Mouse (Mus musculus): ENCODE data around the gene Ntrk3. TPM values are rescaled to one million over a fixed set of nuclear protein-coding genes. Genes with fewer than 3 reads are reported as not detected.

Ntrk3 gene
- polyA plus RNA-seq, 1 experiment, result 75.7 TPM

GRCm38 (mm10) chr7:78765215-78765631, 27.4 kb upstream of the Ntrk3 start:
- Histone ChIP-seq H3K4me1 (ENCODE audit: control insufficient read depth, insufficient read depth, low read length) (no peaks in the 10 kb centered on the region), H3K27ac (ENCODE audit: insufficient read depth, low read length) (no peak overlapping the region), H3K4me3 (ENCODE audit: insufficient read depth, low read length) (no peak overlapping the region)
- TF ChIP-seq CTCF (IDR thresholded peaks at IDR 0.05; ENCODE audit: extremely low read depth, insufficient read depth, low read length), result no peak

GRCm38 (mm10) chr7:78763801-78764200, 26.0 kb upstream of the Ntrk3 start:
- TF ChIP-seq CTCF (IDR thresholded peaks at IDR 0.05; ENCODE audit: extremely low read depth, insufficient read depth, low read length) (no peak), POLR2A (IDR thresholded peaks at IDR 0.05; ENCODE audit: extremely low read depth, insufficient read depth, low read length) (no peak)

GRCm38 (mm10) chr7:78754458-78755000, 16.7 kb upstream of the Ntrk3 start:
- Histone ChIP-seq H3K27ac (ENCODE audit: insufficient read depth, low read length) (no peak overlapping the region), H3K4me3 (ENCODE audit: insufficient read depth, low read length) (no peak overlapping the region), H3K4me1 (ENCODE audit: control insufficient read depth, insufficient read depth, low read length) (no peaks in the 10 kb centered on the region)
- TF ChIP-seq CTCF (IDR thresholded peaks at IDR 0.05; ENCODE audit: extremely low read depth, insufficient read depth, low read length) (no peak), POLR2A (IDR thresholded peaks at IDR 0.05; ENCODE audit: extremely low read depth, insufficient read depth, low read length) (no peak)

More at GRCm38 (mm10) chr7:78763801-78764200, 26.0 kb upstream of the Ntrk3 start:
- no peak overlapping the region for H3K4me3 ChIP-seq (ENCODE audit: insufficient read depth, low read length)
- no peaks in the 10 kb centered on the region for H3K4me1 ChIP-seq (ENCODE audit: control insufficient read depth, insufficient read depth, low read length)
- H3K27ac ChIP-seq (ENCODE audit: insufficient read depth, low read length), result no peak overlapping the region

- Histone ChIP-seq H3K4me1 (ENCODE audit: control insufficient read depth, insufficient read depth, low read length) (no peaks in the 10 kb centered on the region), H3K27ac (ENCODE audit: insufficient read depth, low read length) (no peak overlapping the region), H3K4me3 (ENCODE audit: insufficient read depth, low read length) (no peak overlapping the region)
- TF ChIP-seq POLR2A (IDR thresholded peaks at IDR 0.05; ENCODE audit: extremely low read depth, insufficient read depth, low read length), result no peak
- TF ChIP-seq CTCF (IDR thresholded peaks at IDR 0.05; ENCODE audit: extremely low read depth, insufficient read depth, low read length), result no peak
These were observed 16.1 kb upstream of the Ntrk3 start for GRCm38 (mm10) chr7:78753752-78754457.

- TF ChIP-seq POLR2A (IDR thresholded peaks at IDR 0.05; ENCODE audit: extremely low read depth, insufficient read depth, low read length) (no peak), CTCF (IDR thresholded peaks at IDR 0.05; ENCODE audit: extremely low read depth, insufficient read depth, low read length) (no peak)
- no peak overlapping the region for H3K27ac ChIP-seq (ENCODE audit: insufficient read depth, low read length)
- H3K4me3 ChIP-seq (ENCODE audit: insufficient read depth, low read length), result no peak overlapping the region
- H3K4me1 ChIP-seq (ENCODE audit: control insufficient read depth, insufficient read depth, low read length), result no peaks in the 10 kb centered on the region
These were observed 15.1 kb upstream of the Ntrk3 start for GRCm38 (mm10) chr7:78752961-78753360.

GRCm38 (mm10) chr7:78743731-78744385, 6.0 kb upstream of the Ntrk3 start:
- Histone ChIP-seq H3K4me1 (ENCODE audit: control insufficient read depth, insufficient read depth, low read length) (no peaks in the 10 kb centered on the region), H3K27ac (ENCODE audit: insufficient read depth, low read length) (no peak overlapping the region), H3K4me3 (ENCODE audit: insufficient read depth, low read length) (no peak overlapping the region)
- TF ChIP-seq CTCF (IDR thresholded peaks at IDR 0.05; ENCODE audit: extremely low read depth, insufficient read depth, low read length) (no peak), POLR2A (IDR thresholded peaks at IDR 0.05; ENCODE audit: extremely low read depth, insufficient read depth, low read length) (no peak)

- H3K4me3 ChIP-seq (ENCODE audit: insufficient read depth, low read length), result no peak overlapping the region
- H3K27ac ChIP-seq (ENCODE audit: insufficient read depth, low read length), result no peak overlapping the region
- no peaks in the 10 kb centered on the region for H3K4me1 ChIP-seq (ENCODE audit: control insufficient read depth, insufficient read depth, low read length)
- TF ChIP-seq POLR2A (IDR thresholded peaks at IDR 0.05; ENCODE audit: extremely low read depth, insufficient read depth, low read length) (no peak), CTCF (IDR thresholded peaks at IDR 0.05; ENCODE audit: extremely low read depth, insufficient read depth, low read length) (no peak)
These were observed 1.7 kb upstream of the Ntrk3 start for GRCm38 (mm10) chr7:78739351-78740000.

- no peak overlapping the region for H3K4me3 ChIP-seq (ENCODE audit: insufficient read depth, low read length)
- no peaks in the 10 kb centered on the region; the same call in 1 of the 2 replicates for H3K4me1 ChIP-seq (ENCODE audit: control insufficient read depth, insufficient read depth, low read length)
- no peak for TF ChIP-seq POLR2A (IDR thresholded peaks at IDR 0.05; ENCODE audit: extremely low read depth, insufficient read depth, low read length)
- no peak for TF ChIP-seq CTCF (IDR thresholded peaks at IDR 0.05; ENCODE audit: extremely low read depth, insufficient read depth, low read length)
- no peak overlapping the region for H3K27ac ChIP-seq (ENCODE audit: insufficient read depth, low read length)
These were observed 616 bp downstream of the Ntrk3 start for GRCm38 (mm10) chr7:78737196-78737595.

- no peak overlapping the region for H3K4me3 ChIP-seq (ENCODE audit: insufficient read depth, low read length)
- H3K4me1 ChIP-seq (ENCODE audit: control insufficient read depth, insufficient read depth, low read length), result no peaks in the 10 kb centered on the region; the same call in 1 of the 2 replicates
- no peak overlapping the region for H3K27ac ChIP-seq (ENCODE audit: insufficient read depth, low read length)
- TF ChIP-seq POLR2A (IDR thresholded peaks at IDR 0.05; ENCODE audit: extremely low read depth, insufficient read depth, low read length) (no peak), CTCF (IDR thresholded peaks at IDR 0.05; ENCODE audit: extremely low read depth, insufficient read depth, low read length) (no peak)
These were observed 6.4 kb downstream of the Ntrk3 start for GRCm38 (mm10) chr7:78731391-78731790.
